ENCODE assay signal across 18 mouse cellular contexts in the genomic region with DNA sequence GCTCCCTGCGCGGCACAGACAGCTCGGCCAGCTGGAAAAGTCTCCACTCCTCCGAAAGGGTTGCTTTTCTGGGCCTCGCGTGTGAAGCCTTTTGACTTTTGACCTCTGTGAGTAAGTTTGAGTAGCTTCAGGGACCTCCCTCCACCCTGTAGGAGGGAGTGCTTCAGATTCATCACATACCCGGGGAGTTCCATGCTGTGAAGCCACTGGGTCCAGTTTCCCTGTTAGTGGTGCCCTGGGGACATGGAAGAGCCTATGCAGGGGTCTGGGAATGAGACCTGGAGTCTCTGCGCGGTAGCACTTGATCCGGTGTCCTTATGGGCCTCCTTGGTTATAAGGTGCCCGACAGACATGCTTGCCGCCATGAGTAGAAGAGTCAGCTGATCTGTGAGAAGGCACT. TPM values are rescaled to one million over a fixed set of nuclear protein-coding genes. Genes with fewer than 3 reads are reported as not detected.
DNase-seq lines count a peak whose midpoint lies in the region; ATAC-seq and TF ChIP-seq lines count a peak whose summit lies in the region.
"Had no signal": no experiment of that assay in that cellular context is flagged by ENCODE, and none has a peak within 500 bp of the region (broad histone marks: within the 10 kb centered on the region; RNA-seq: fewer than 3 reads in every experiment).

No protein-coding gene starts in this region.

- H3K9ac ChIP-seq in midbrain, postnatal 0 days (replicated peaks; ENCODE audit: low read length, poor library complexity, severe bottlenecking): no peak overlapping the region
- H3K9ac ChIP-seq: embryonic facial prominence, embryonic 12.5 days; heart, embryonic 12.5 days; liver, embryonic 12.5 days; lung, embryonic 14.5 days; midbrain, embryonic 12.5 days; neural tube, embryonic 15.5 days had no signal

- no peak for TF ChIP-seq CTCF in midbrain, postnatal 0 days (IDR thresholded peaks at IDR 0.05)

- H3K9me3 ChIP-seq in midbrain, embryonic 10.5 days (replicated peaks): no peaks in the 10 kb centered on the region
- H3K9me3 ChIP-seq in midbrain, postnatal 0 days (ENCODE audit: low read length): no peaks in the 10 kb centered on the region
- H3K9me3 ChIP-seq: embryonic facial prominence, embryonic 12.5 days; heart, embryonic 12.5 days; liver, embryonic 12.5 days; midbrain, embryonic 12.5 days; neural tube, embryonic 15.5 days had no signal

- no peak overlapping the region for H3K4me3 ChIP-seq in midbrain, embryonic 10.5 days
- no peak overlapping the region for H3K4me3 ChIP-seq in midbrain, postnatal 0 days (ENCODE audit: low read depth, low read length)
- H3K4me3 ChIP-seq: embryonic facial prominence, embryonic 12.5 days; heart, embryonic 12.5 days; liver, embryonic 12.5 days; midbrain, embryonic 12.5 days; neural tube, embryonic 15.5 days had no signal

- no peaks in the 10 kb centered on the region for H3K36me3 ChIP-seq in midbrain, embryonic 10.5 days
- no peaks in the 10 kb centered on the region for H3K36me3 ChIP-seq in midbrain, postnatal 0 days (ENCODE audit: insufficient read depth, low read length)
- H3K36me3 ChIP-seq: embryonic facial prominence, embryonic 12.5 days; heart, embryonic 12.5 days; midbrain, embryonic 12.5 days; neural tube, embryonic 15.5 days had no signal

- intact Hi-C loops in heart, postnatal 25 days (cut with DNase I): no loop called here

- ATAC-seq in midbrain, postnatal 0 days (ENCODE audit: low FRiP score): no peak
- ATAC-seq: intestine, postnatal 0 days; liver, embryonic 12.5 days had no signal

- peak; percentile 89 for DNase-seq in heart, adult 11 months
- no peak for DNase-seq in heart, postnatal 25 days (ENCODE audit: low spot score)
- peak; percentile 25 for DNase-seq in kidney, adult 9 months
- DNase-seq in kidney, postnatal 4 days: no peak
- DNase-seq in midbrain, embryonic 10.5 days (ENCODE audit: low spot score): no peak
- no peak for DNase-seq in midbrain, postnatal 0 days (ENCODE audit: low spot score)
- DNase-seq in liver: no peak
- DNase-seq: gastrocnemius, postnatal 25 days; lung, embryonic 14.5 days; lung, postnatal 4 days; right cerebral cortex, postnatal 25 days; thymus, postnatal 25 days had no signal

- 0 out of 2 replicates have a peak overlapping the region, but pooled peaks have one; percentile 6 for H3K27ac ChIP-seq in midbrain, embryonic 10.5 days (replicated peaks)
- no peak overlapping the region for H3K27ac ChIP-seq in midbrain, postnatal 0 days (ENCODE audit: low read depth, low read length)
- H3K27ac ChIP-seq: embryonic facial prominence, embryonic 12.5 days; liver, embryonic 12.5 days; midbrain, embryonic 12.5 days had no signal

- WGBS in midbrain, embryonic 10.5 days: 45% methylated on average over 12 of the region's 12 CpGs
- WGBS in midbrain, postnatal 0 days: 53% methylated on average over 12 of the region's 12 CpGs

- no peak overlapping the region for H3K4me2 ChIP-seq in midbrain, postnatal 0 days (ENCODE audit: low read depth, low read length, poor library complexity, severe bottlenecking)
- H3K4me2 ChIP-seq: embryonic facial prominence, embryonic 12.5 days; heart, embryonic 12.5 days; liver, embryonic 12.5 days; lung, embryonic 14.5 days; midbrain, embryonic 12.5 days; neural tube, embryonic 15.5 days had no signal

- no peaks in the 10 kb centered on the region for H3K27me3 ChIP-seq in midbrain, embryonic 10.5 days (ENCODE audit: low read depth, poor library complexity, severe bottlenecking)
- no peaks in the 10 kb centered on the region for H3K27me3 ChIP-seq in midbrain, postnatal 0 days (ENCODE audit: insufficient read depth, low read length)
- H3K27me3 ChIP-seq: heart, embryonic 12.5 days; liver, embryonic 12.5 days; neural tube, embryonic 15.5 days had no signal

- H3K4me1 ChIP-seq in midbrain, embryonic 10.5 days: peaks cover 86% of the 10 kb centered on the region
- H3K4me1 ChIP-seq in midbrain, postnatal 0 days (ENCODE audit: insufficient read depth, low read length): peaks cover 30% of the 10 kb centered on the region

RNA-seq across cellular contexts. Expression of gene Gramd4, which starts 24.2 kb away (rescaled TPM):
- total RNA-seq in heart, postnatal 25 days (2021): 10 to 100 TPM; 30.4 to 34.7 TPM
- 14.3 and 16.7 TPM in 2 replicates for polyA plus RNA-seq in midbrain, embryonic 10.5 days (2016; fragmentation: Nextera tagmentation; extraction: Ambion mirVana)
- 43.4 and 47.6 TPM in 2 replicates for total RNA-seq in midbrain, postnatal 0 days (2014; rRNA removed)
- polyA plus RNA-seq in midbrain, postnatal 0 days (2015; fragmentation: Nextera tagmentation; extraction: Ambion mirVana): 21.5 and 22.5 TPM in 2 replicates

RNA-seq across cellular contexts. Expression of gene Celsr1, which starts 48.1 kb away (rescaled TPM):
- 1 to 10 TPM; 6.6 to 7.2 TPM for total RNA-seq in heart, postnatal 25 days (2021)
- 3.4 and 3.6 TPM in 2 replicates for polyA plus RNA-seq in midbrain, embryonic 10.5 days (2016; fragmentation: Nextera tagmentation; extraction: Ambion mirVana)
- total RNA-seq in midbrain, postnatal 0 days (2014; rRNA removed): 13.7 and 15.0 TPM in 2 replicates
- 0.60 and 0.79 TPM in 2 replicates for polyA plus RNA-seq in midbrain, postnatal 0 days (2015; fragmentation: Nextera tagmentation; extraction: Ambion mirVana)

Comparison
In these comparisons a context has a peak if more than half of its experiments do, and no peak if none do; other contexts are left out.
1. DNase-seq: peak in heart, adult 11 months (single experiment) and kidney, adult 9 months (single experiment); none in heart, postnatal 25 days (single experiment), kidney, postnatal 4 days (0 of 2), midbrain, embryonic 10.5 days (single experiment), midbrain, postnatal 0 days (single experiment) and liver (single experiment).